In genomic region chr3:26850207-26850606, GRCm38 (mm10) we compare ENCODE assay signal across 16 mouse cellular contexts.
"Had no signal": no experiment of that assay in that cellular context is flagged by ENCODE, and none has a peak within 500 bp of the region (broad histone marks: within the 10 kb centered on the region; RNA-seq: fewer than 3 reads in every experiment).

No protein-coding gene starts in this region.

- H3K4me3 ChIP-seq: left cerebral cortex, adult 2 months; liver, embryonic 13.5 days had no signal

- H3K4me1 ChIP-seq: liver, embryonic 13.5 days had no signal

- H3K36me3 ChIP-seq: liver, embryonic 13.5 days had no signal

- H3K27me3 ChIP-seq: liver, embryonic 13.5 days had no signal

- H3K27ac ChIP-seq: kidney, postnatal 0 days; left cerebral cortex, adult 2 months; liver, embryonic 13.5 days; stomach, postnatal 0 days had no signal

- H3K9me3 ChIP-seq: liver, embryonic 13.5 days had no signal

- DNase-seq: kidney, adult 2 months; kidney, postnatal 36 days; layer of hippocampus, postnatal 36 days; liver, embryonic 13.5 days; lung, adult 2 months; lung, postnatal 14 days; lung, postnatal 4 days; right cerebral cortex, adult 18-20 months; right cerebral cortex, postnatal 14 days; right cerebral cortex, postnatal 4 days; thymus, adult 2 months; thymus, postnatal 14 days; thymus, postnatal 4 days had no signal

- H3K4me2 ChIP-seq: liver, embryonic 13.5 days had no signal

- H3K9ac ChIP-seq: liver, embryonic 13.5 days had no signal
